Mouse (Mus musculus) heart, adult 2 months (tissue): ENCODE data around the gene Gm48551. TPM values are rescaled to one million over a fixed set of nuclear protein-coding genes. Genes with fewer than 3 reads are reported as not detected.

Experiments
- DNase-seq, 2 experiments: peaks; one replicate each; pipeline ENCODE4 v3.0.0; 2021
- H3K27ac ChIP-seq: fragments of 200-600 bp; 2 replicates; pipeline ENCODE4 v1.8.1; 2022
- H3K27me3 ChIP-seq: fragments of 200-500 bp; 2 replicates; pipeline ENCODE4 v1.6.1; 2012; ENCODE audit warnings: mild to moderate bottlenecking, low read length, inconsistent platforms, mixed read lengths; ENCODE audit not compliant: control insufficient read depth, insufficient read depth
- H3K36me3 ChIP-seq: fragments of 200-500 bp; 2 replicates; pipeline ENCODE4 v1.6.1; 2012; ENCODE audit warnings: low read length, inconsistent platforms; ENCODE audit not compliant: control insufficient read depth, insufficient read depth
- H3K4me1 ChIP-seq: fragments of 200-500 bp; 2 replicates; pipeline ENCODE4 v1.6.1; 2011; ENCODE audit warnings: low read length; ENCODE audit not compliant: control insufficient read depth, insufficient read depth
- H3K4me3 ChIP-seq: fragments of 200-600 bp; 2 replicates; pipeline ENCODE4 v1.8.1; 2022
- H3K79me2 ChIP-seq: fragments of 200-500 bp; replicated peaks from 2 replicates; pipeline ENCODE4 v1.6.1; 2012; ENCODE audit warnings: mild to moderate bottlenecking, inconsistent platforms, low read length, moderate library complexity, mixed read lengths; ENCODE audit not compliant: control insufficient read depth, insufficient read depth
- H3K9ac ChIP-seq: fragments of 200-500 bp; 2 replicates; pipeline ENCODE4 v1.6.1; 2012; ENCODE audit warnings: low read depth, mild to moderate bottlenecking, control low read depth, inconsistent platforms, low read length, mixed read lengths
- CTCF ChIP-seq: fragments of 200-600 bp; IDR thresholded peaks from 2 replicates; pipeline ENCODE4 v1.8.1; 2022; ENCODE audit warnings: antibody characterized with exemption, mild to moderate bottlenecking, moderate library complexity
- EP300 ChIP-seq: fragments of 200-500 bp; IDR thresholded peaks from 2 replicates; pipeline ENCODE4 v1.6.1; 2011; ENCODE audit warnings: low read depth, low read length, control low read depth; ENCODE audit not compliant: insufficient read depth
- POLR2A ChIP-seq: fragments of 200-500 bp; IDR thresholded peaks from 2 replicates; pipeline ENCODE4 v1.6.1; 2011; ENCODE audit warnings: mild to moderate bottlenecking, low read depth, low read length, control low read depth; ENCODE audit not compliant: insufficient read depth
- WGBS: fragments of 180-500 bp; shearing (Covaris S2); methylation state at CpG from one replicate; pipeline ENCODE4 v1.1.7; 2018; 5-methylcytosine and 5-hydroxymethylcytosine counted together
- intact Hi-C: fragments of 180-260 bp; cut with DNase I; formaldehyde crosslinking; loops from one replicate; pipeline ENCODE4 v1.15.1; 2025
- polyA plus RNA-seq: library from polyadenylated mRNA; depleted of rRNA; stranded (reverse); fragments of >200 nt; gene quantifications from 2 replicates; pipeline ENCODE4 v1.2.3, GENCODE M21; 2012
- total RNA-seq, 2 experiments: library from RNA; stranded (reverse); gene quantifications; 2 replicates each; pipeline ENCODE4 v1.2.3; 2021

The Gm48551 gene
- total and polyA plus RNA-seq, 3 experiments: 0.73 to 2.1 (median 1.9) TPM

- intact Hi-C loops: loop anchor here (2.0 kb wide), 1 partner anchor 27 kb away; the partner anchor contains the start of gene Hmg20b
- TF ChIP-seq POLR2A (no peak; the same call in 1 of the 2 replicates), EP300 (no peak), CTCF (no peak)
- Histone ChIP-seq H3K4me1 (peaks cover 4% of the 10 kb centered on the region; the same call in 1 of the 2 replicates), H3K27ac (peak within 1 kb of the TSS; percentile 93), H3K79me2 (peaks cover 2% of the 10 kb centered on the region), H3K27me3 (no peaks in the 10 kb centered on the region), H3K4me3 (peak within 1 kb of the TSS; percentile 99), H3K36me3 (no peaks in the 10 kb centered on the region), H3K9ac (peak within 1 kb of the TSS; percentile 82)
- under 1% methylated on average over 56 of the region's 59 CpGs for WGBS
- DNase-seq: no peak
Measured at GRCm38 (mm10) chr10:81377793-81378552, 6.3 kb upstream of the Gm48551 start, which contains the start of gene Fzr1. Gene Fzr1 (minus strand): TSS chr10:81378516.

DNA sequence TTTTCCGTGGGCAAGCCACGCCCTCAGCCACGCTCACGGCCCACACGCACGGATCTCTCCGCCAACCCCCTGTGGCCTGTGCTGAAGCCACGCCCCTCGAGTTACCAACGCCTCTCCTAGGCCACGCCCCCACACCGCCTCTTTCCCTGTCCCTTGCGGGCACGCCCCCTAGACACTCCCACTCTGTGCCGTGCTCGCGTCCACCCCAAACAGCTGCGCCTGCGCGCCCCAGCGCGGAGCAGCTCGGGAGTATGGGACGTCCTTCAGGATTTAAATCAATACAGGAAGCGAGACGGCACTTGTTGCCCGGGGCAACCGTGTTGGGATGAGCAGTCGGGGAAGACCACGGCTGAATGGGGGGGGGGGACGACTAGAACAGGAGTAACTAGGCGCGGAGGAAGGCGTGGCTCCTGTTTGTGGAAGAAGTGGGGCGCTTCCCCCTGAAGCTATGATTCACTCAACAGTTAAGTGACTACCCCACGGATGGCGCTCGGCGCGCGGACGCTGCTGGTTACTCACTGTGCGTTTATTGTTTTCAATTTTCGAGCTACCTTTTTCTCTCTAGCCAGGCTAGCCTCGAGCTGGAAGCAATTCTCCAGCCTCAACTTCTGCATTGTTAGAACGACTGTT, 5.6 kb upstream of the Gm48551 start:
- Histone ChIP-seq H3K4me3 (peak overlapping the region; percentile 60), H3K9ac (peak overlapping the region; percentile 6; the same call in 1 of the 2 replicates), H3K27me3 (no peaks in the 10 kb centered on the region), H3K4me1 (peaks cover 4% of the 10 kb centered on the region; the same call in 1 of the 2 replicates), H3K36me3 (no peaks in the 10 kb centered on the region), H3K27ac (peak overlapping the region; percentile 72), H3K79me2 (peaks cover 2% of the 10 kb centered on the region)
- intact Hi-C loops: no loop called here
- DNase-seq: peak; percentile 100
- TF ChIP-seq EP300 (0 out of 2 replicates have a peak, but pooled peaks have one; percentile 37), CTCF (no peak), POLR2A (peak; percentile 66; the same call in 1 of the 2 replicates)
- under 1% methylated on average over 44 of the region's 46 CpGs for WGBS

- Histone ChIP-seq H3K4me1 (peaks cover 4% of the 10 kb centered on the region; the same call in 1 of the 2 replicates), H3K27ac (peak overlapping the region; percentile 72), H3K27me3 (no peaks in the 10 kb centered on the region), H3K9ac (no peak overlapping the region), H3K36me3 (no peaks in the 10 kb centered on the region), H3K4me3 (peak overlapping the region; percentile 60), H3K79me2 (peaks cover 2% of the 10 kb centered on the region)
- WGBS: 59% methylated on average over 3 of the region's 3 CpGs
- intact Hi-C loops: no loop called here
- DNase-seq: no peak
- TF ChIP-seq EP300: no peak
- TF ChIP-seq POLR2A: no peak
- no peak for TF ChIP-seq CTCF
Measured at GRCm38 (mm10) chr10:81379183-81379553, 5.1 kb upstream of the Gm48551 start.

DNA sequence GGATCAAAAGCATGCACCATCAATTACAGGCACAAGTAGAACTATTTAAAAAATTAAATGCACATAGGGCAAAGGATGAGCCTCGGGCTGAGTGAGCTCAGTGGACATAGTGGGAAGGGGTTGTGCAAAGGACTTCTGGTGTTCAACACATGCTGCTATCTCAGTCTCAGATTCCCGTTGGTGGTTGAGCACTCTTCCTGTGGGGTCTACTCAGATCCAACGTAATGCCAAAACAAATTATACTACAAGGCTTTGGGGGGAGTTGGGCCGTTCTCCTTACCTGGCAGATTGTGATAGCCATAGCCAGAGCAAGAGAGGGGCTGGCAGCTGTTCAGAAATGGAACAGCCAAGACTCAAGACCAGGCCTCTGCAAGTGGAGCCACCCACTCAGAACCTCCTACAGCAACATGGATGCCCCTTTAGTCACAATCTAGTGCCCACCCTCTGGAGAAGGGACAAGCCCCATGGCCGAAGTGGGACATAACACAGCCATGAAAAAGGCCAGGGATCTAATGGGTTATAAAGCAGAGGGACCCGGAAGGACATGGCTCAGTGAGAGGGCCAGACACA, 4.4 kb upstream of the Gm48551 start:
- Histone ChIP-seq H3K27me3 (no peaks in the 10 kb centered on the region), H3K79me2 (peaks cover 2% of the 10 kb centered on the region; the same call in 1 of the 2 replicates), H3K9ac (no peak overlapping the region), H3K4me1 (peaks cover 5% of the 10 kb centered on the region), H3K36me3 (no peaks in the 10 kb centered on the region), H3K27ac (no peak overlapping the region), H3K4me3 (no peak overlapping the region)
- 82% methylated on average over 6 of the region's 6 CpGs for WGBS
- TF ChIP-seq POLR2A (no peak), EP300 (no peak), CTCF (no peak)
- DNase-seq: no peak
- intact Hi-C loops: no loop called here

DNA sequence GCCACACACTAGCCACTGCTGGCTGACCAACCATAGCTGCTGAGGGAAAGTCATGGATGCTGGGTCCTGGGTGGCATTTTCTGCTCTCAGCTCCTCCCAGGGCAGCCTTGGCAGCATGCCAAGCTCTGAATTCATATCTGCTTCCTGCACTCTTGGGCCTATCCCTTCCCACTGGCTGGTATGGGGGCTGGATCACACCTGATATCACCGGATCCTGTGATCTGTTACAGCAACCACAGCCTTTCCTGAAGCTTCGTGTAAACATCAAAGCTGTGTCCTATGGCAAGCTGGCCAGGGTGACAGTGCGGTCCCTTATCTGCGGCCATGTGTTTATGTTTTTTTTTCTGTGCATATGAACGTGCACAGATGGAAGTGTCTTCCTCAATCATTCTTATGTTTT, 2.2 kb upstream of the Gm48551 start:
- no peak for DNase-seq
- TF ChIP-seq CTCF (no peak), EP300 (no peak), POLR2A (no peak)
- intact Hi-C loops: no loop called here
- Histone ChIP-seq H3K27ac (no peak overlapping the region), H3K9ac (no peak overlapping the region), H3K27me3 (no peaks in the 10 kb centered on the region), H3K4me1 (peaks cover 6% of the 10 kb centered on the region), H3K79me2 (no peaks in the 10 kb centered on the region; the same call in 1 of the 2 replicates), H3K36me3 (no peaks in the 10 kb centered on the region), H3K4me3 (no peak overlapping the region)
- 22% methylated on average over 5 of the region's 5 CpGs for WGBS

- Histone ChIP-seq H3K4me3 (peak overlapping the region; percentile 82), H3K27ac (peak overlapping the region; percentile 94), H3K27me3 (no peaks in the 10 kb centered on the region), H3K36me3 (no peaks in the 10 kb centered on the region), H3K4me1 (peaks cover 6% of the 10 kb centered on the region), H3K9ac (peak overlapping the region; percentile 73), H3K79me2 (no peaks in the 10 kb centered on the region; the same call in 1 of the 2 replicates)
- no peak for DNase-seq
- under 1% methylated on average over 19 of the region's 19 CpGs for WGBS
- intact Hi-C loops: no loop called here
- TF ChIP-seq POLR2A (no peak), EP300 (no peak), CTCF (no peak)
Measured at GRCm38 (mm10) chr10:81384605-81384982, 328 bp downstream of the Gm48551 start.
